Mouse (Mus musculus) G1E-ER4 (cell line): ENCODE measurements around the gene I830077J02Rik. TPM values are rescaled to one million over a fixed set of nuclear protein-coding genes. Genes with fewer than 3 reads are reported as not detected.

ENCODE experiments used
- GATA1 ChIP-seq: IDR thresholded peaks from one replicate; pipeline ENCODE4 v1.8.0; 2012; ENCODE audit warnings: low read length, inconsistent platforms
- polyA plus RNA-seq: library from polyadenylated mRNA; stranded (reverse); fragments of >175 nt; gene quantifications from 2 replicates; pipeline ENCODE4 v1.2.3, GENCODE M21; 2012

Gene I830077J02Rik
- polyA plus RNA-seq, 1 experiment = 0.56 TPM

DNA sequence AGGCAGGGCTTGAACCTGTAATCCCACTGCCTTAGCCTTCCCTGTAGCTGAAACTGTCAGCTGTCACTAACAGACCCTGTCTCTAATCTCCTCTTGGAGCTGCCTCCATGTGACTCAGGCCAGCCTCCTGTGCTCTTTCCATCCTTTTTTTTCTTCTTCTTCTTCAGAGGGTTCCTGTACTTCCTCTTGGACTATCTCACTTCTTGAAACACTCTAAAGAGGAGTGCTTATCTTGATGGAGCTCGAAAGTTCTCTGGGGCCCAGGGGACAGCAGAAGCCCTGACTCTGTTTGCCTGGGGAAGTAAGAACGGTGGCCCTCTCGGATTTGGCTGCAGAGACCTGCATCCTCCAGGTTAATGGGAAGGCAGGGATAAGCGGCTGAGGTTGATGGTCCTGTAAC, 28.3 kb downstream of the I830077J02Rik start:
- no peak for TF ChIP-seq GATA1

DNA sequence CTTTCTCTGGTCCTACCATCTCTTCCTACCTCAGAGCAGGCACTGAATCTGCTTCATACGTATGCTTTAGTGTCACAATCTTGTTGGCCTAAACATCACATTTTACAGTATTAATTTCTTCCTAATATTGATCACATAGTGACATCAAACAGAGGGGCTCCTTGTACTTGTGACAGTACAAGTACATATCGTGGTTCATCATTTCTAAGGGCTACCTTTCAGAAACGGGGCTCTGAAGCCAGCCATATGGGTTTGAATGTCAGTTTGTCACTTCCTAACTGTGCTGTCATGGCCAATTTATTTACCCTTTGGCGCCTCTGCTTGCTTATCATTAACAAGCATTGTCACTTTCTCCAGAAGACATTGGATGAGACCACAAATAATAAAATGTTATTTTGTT, 31.0 kb downstream of the I830077J02Rik start:
- no peak for TF ChIP-seq GATA1

GRCm38 (mm10) chr3:105900716-105901115, 31.7 kb downstream of the I830077J02Rik start:
- TF ChIP-seq GATA1 = no peak

DNA sequence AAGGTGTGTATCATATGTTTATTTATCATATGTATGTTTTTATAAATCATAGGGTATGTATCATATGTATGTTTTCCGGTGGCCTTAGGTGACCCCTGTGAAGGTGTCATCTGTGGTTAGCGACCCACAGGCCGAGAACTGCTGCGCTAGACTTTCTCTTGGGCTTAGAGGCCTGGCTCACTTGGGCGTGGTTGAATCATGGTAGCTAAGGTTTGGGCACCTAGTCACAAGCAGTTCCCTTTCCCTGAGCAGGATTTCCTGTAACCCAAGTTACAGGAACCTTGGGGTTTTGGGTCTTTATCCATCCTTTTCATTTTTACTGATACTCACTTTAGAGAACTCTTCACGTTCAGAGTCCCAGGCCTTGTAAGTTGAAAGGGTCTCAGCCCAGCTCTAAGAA, 32.2 kb downstream of the I830077J02Rik start:
- no peak for TF ChIP-seq GATA1

DNA sequence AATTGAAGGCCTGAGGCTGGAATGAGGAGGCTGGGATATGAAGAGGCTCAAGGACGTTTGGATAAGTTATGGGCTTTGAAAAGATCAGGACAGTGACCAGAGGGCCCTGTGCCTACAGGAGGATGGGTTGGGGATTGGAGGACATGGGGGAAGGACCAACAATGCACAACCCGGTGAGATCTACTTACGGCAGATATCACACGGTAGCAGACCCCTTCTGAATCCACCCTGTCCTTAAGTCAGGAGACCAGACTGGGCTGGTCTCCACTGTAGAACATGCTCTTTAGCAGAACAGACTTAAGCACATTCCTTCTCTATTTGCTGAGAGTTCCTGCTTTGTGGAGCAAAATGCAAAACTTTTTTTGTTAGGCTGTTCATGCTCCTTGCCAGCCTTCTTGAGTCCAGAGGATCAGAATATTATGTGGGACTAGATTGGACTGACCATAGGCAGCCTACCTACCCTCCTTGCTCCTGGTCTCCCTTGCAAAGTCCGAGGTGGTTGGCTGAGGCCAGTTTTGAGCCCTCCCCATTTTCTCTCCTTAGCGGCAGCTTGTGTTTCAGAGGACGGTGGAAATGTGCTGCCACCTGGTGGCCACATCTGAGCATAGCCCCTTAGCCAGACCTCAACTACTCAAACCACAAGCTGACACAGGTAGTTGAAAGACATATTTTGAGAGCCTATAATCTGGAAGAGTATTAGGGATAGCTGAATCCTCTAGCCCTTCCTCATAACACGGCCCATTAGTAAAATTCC, 32.9 kb downstream of the I830077J02Rik start:
- no peak for TF ChIP-seq GATA1

DNA sequence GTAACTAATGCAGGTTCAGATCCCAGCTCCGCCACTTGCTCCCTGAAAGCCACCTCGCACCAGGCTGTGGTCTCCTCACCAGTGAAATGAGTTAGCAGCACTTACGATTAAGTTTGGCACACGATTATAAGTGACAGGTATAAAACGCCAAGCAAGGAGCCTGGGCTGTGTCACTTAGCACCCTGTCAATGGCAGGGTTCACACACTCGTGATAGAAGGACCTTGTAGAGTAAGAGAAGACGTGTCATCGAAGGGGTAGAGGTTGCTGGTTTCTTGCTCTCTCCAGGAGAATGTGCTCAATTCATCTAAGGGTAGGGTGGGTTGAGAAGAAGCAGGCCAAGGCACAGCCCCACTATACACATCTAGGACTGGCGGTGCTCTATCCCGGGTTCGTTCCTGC, 33.6 kb downstream of the I830077J02Rik start:
- no peak for TF ChIP-seq GATA1

- TF ChIP-seq GATA1 = no peak
Measured at GRCm38 (mm10) chr3:105898325-105898724, 34.1 kb downstream of the I830077J02Rik start.

- no peak for TF ChIP-seq GATA1
Measured at GRCm38 (mm10) chr3:105896811-105897210, 35.7 kb downstream of the I830077J02Rik start.

GRCm38 (mm10) chr3:105894601-105895592, 37.6 kb downstream of the I830077J02Rik start:
- no peak for TF ChIP-seq GATA1

- no peak for TF ChIP-seq GATA1
Measured at GRCm38 (mm10) chr3:105893941-105894391, 38.5 kb downstream of the I830077J02Rik start.

- TF ChIP-seq GATA1 = peak; percentile 68
Measured at GRCm38 (mm10) chr3:105892572-105893495, 39.6 kb downstream of the I830077J02Rik start.

- TF ChIP-seq GATA1 = no peak
Measured at GRCm38 (mm10) chr3:105891760-105892571, 40.5 kb downstream of the I830077J02Rik start.

DNA sequence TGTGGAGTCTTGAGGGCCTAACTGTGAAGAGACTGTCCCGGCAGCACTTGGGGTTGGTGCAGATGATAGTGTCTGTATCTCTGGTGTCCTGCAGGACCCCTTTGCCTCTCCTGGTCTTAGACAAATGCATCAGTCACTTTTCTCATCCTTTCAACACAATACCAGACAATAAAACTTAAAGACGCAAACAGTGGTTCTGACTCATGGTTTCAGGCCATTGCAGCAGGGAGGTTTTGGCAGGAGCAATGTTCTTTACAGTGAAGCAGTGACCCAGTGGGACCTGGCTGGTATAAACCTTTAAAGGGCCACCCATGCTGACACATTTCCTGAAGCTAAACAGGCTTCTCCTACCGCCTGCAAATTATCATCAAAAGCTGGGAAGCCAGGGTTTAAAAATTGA, 41.3 kb downstream of the I830077J02Rik start:
- no peak for TF ChIP-seq GATA1

- no peak for TF ChIP-seq GATA1
Measured at GRCm38 (mm10) chr3:105890220-105890619, 42.2 kb downstream of the I830077J02Rik start.
